Mouse (Mus musculus) ZHBTc4 (cell line): ENCODE results near the gene Ugt1a1.
"Not testable (repeated sequence)": the region's sequence is repeated elsewhere in the genome, so short reads cannot be mapped to it uniquely, and the experiment has no call there.

Source experiments
- DNase-seq: peaks from one replicate; pipeline ENCODE4 v3.0.0-alpha.2; 2011; ENCODE audit warnings: low read depth, low spot score

The Ugt1a1 gene

GRCm38 (mm10) chr1:88218051-88218450 lies 6.3 kb downstream of the Ugt1a1 start:
- DNase-seq = peak; percentile 5

GRCm38 (mm10) chr1:88218591-88218990 lies 6.8 kb downstream of the Ugt1a1 start:
- DNase-seq = peak; percentile 2

- peak; percentile 1 for DNase-seq
These were observed 7.3 kb downstream of the Ugt1a1 start for GRCm38 (mm10) chr1:88219054-88219453.

GRCm38 (mm10) chr1:88220336-88220735 lies 8.6 kb downstream of the Ugt1a1 start:
- peak; percentile 73 for DNase-seq

GRCm38 (mm10) chr1:88222216-88222615 lies 10.5 kb downstream of the Ugt1a1 start:
- no peak for DNase-seq

GRCm38 (mm10) chr1:88223011-88223515 lies 11.3 kb downstream of the Ugt1a1 start:
- not testable (repeated sequence) for DNase-seq

GRCm38 (mm10) chr1:88223591-88223990 lies 11.8 kb downstream of the Ugt1a1 start:
- no peak for DNase-seq

- no peak for DNase-seq
These were observed 12.4 kb downstream of the Ugt1a1 start for GRCm38 (mm10) chr1:88224029-88224776.

- DNase-seq = not testable (repeated sequence)
These were observed 13.5 kb downstream of the Ugt1a1 start for GRCm38 (mm10) chr1:88225301-88225700.

GRCm38 (mm10) chr1:88225741-88226140 lies 14.0 kb downstream of the Ugt1a1 start:
- no peak for DNase-seq

- DNase-seq = no peak
These were observed 15.1 kb downstream of the Ugt1a1 start, which contains the start of gene Mroh2a for GRCm38 (mm10) chr1:88226670-88227379. Gene Mroh2a (plus strand): TSS chr1:88226986.

- DNase-seq = no peak
These were observed 15.7 kb downstream of the Ugt1a1 start for GRCm38 (mm10) chr1:88227482-88227881.

- no peak for DNase-seq
These were observed 16.4 kb downstream of the Ugt1a1 start for GRCm38 (mm10) chr1:88228121-88228520.

GRCm38 (mm10) chr1:88229566-88229965 lies 17.8 kb downstream of the Ugt1a1 start:
- no peak for DNase-seq

GRCm38 (mm10) chr1:88229986-88230385 lies 18.2 kb downstream of the Ugt1a1 start:
- no peak for DNase-seq

GRCm38 (mm10) chr1:88230421-88230820 lies 18.7 kb downstream of the Ugt1a1 start:
- no peak for DNase-seq

GRCm38 (mm10) chr1:88230981-88231802 lies 19.4 kb downstream of the Ugt1a1 start:
- no peak for DNase-seq

GRCm38 (mm10) chr1:88231803-88232499 lies 20.2 kb downstream of the Ugt1a1 start:
- DNase-seq = no peak

- no peak for DNase-seq
These were observed 21.1 kb downstream of the Ugt1a1 start for GRCm38 (mm10) chr1:88232664-88233380.

- no peak for DNase-seq
These were observed 21.9 kb downstream of the Ugt1a1 start for GRCm38 (mm10) chr1:88233421-88234247.
